Mouse (Mus musculus): ENCODE data around the gene Cirbp.

DNA sequence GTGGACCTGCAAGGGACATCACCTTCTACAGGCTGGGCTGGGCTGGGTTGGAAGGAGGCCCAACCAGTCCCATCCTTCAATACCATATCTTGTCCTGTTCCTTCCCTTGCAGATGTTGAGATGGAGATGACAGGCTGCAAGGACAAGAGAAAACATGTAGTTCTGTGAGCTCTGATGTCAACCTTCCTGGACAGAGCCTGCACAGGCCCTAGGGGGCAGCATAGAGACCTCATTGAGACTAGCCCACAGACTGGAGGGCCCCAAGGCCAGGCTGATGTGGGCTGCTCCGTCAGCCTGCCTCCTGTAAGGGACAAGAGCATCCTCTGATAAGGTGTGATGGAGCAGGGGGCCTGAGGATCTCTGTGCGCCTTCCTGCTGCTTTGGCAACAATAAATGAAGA, 8.9 kb downstream of the Cirbp start:
- TF ChIP-seq POLR2A (IDR thresholded peaks at IDR 0.05; ENCODE audit: borderline replicate concordance, extremely low read depth, low read depth, low read length) (no peak), CTCF (IDR thresholded peaks at IDR 0.05; ENCODE audit: insufficient read depth, low read length) (peak; percentile 49; the same call in 1 of the 2 replicates)
